Mouse (Mus musculus): ENCODE measurements around the gene Gm49673. TPM values are rescaled to one million over a fixed set of nuclear protein-coding genes. Genes with fewer than 3 reads are reported as not detected.
"Not testable (repeated sequence)": the region's sequence is repeated elsewhere in the genome, so short reads cannot be mapped to it uniquely, and the experiment has no call there.

Gm49673 gene
- polyA plus RNA-seq, 1 experiment from 2014 or later, result 0.62 TPM

- H3K4me1 ChIP-seq (replicated peaks; ENCODE audit: insufficient read depth, low read length); H3K9me3 ChIP-seq (replicated peaks; ENCODE audit: low read length); H3K9ac ChIP-seq (ENCODE audit: low read depth, low read length); H3K27ac ChIP-seq; H3K36me3 ChIP-seq (ENCODE audit: insufficient read depth, low read length); H3K4me3 ChIP-seq (replicated peaks; ENCODE audit: low read depth, low read length); H3K27me3 ChIP-seq (ENCODE audit: insufficient read depth, low read length); H3K4me2 ChIP-seq (ENCODE audit: low read length); ATAC-seq (replicated peaks; ENCODE audit: low FRiP score, low read depth): not testable (repeated sequence)
- DNase-seq (ENCODE audit: low spot score), result peak; percentile 50
- peak; percentile 63 for TF ChIP-seq CTCF (IDR thresholded peaks at IDR 0.05; ENCODE audit: low read depth)
- 18% methylated on average over 3 of the region's 3 CpGs for WGBS
These were observed 96.3 kb downstream of the Gm49673 start for GRCm38 (mm10) chr17:8051247-8051646.

GRCm38 (mm10) chr17:8050218-8050617, 97.4 kb downstream of the Gm49673 start:
- not testable (repeated sequence) for H3K27me3 ChIP-seq (ENCODE audit: insufficient read depth, low read length); ATAC-seq (replicated peaks; ENCODE audit: low FRiP score, low read depth); H3K9ac ChIP-seq (ENCODE audit: low read depth, low read length); H3K9me3 ChIP-seq (replicated peaks; ENCODE audit: low read length); H3K4me2 ChIP-seq (ENCODE audit: low read length); DNase-seq (ENCODE audit: low spot score); H3K4me3 ChIP-seq (replicated peaks; ENCODE audit: low read depth, low read length); H3K27ac ChIP-seq; H3K36me3 ChIP-seq (ENCODE audit: insufficient read depth, low read length); H3K4me1 ChIP-seq (replicated peaks; ENCODE audit: insufficient read depth, low read length)
- WGBS, result 89% methylated on average over 5 of the region's 6 CpGs

GRCm38 (mm10) chr17:8046178-8046577, 101.4 kb downstream of the Gm49673 start:
- DNase-seq (ENCODE audit: low spot score); H3K9me3 ChIP-seq (replicated peaks; ENCODE audit: low read length); H3K27me3 ChIP-seq (ENCODE audit: insufficient read depth, low read length); H3K27ac ChIP-seq; H3K9ac ChIP-seq (ENCODE audit: low read depth, low read length); H3K4me1 ChIP-seq (replicated peaks; ENCODE audit: insufficient read depth, low read length); H3K4me3 ChIP-seq (replicated peaks; ENCODE audit: low read depth, low read length); H3K4me2 ChIP-seq (ENCODE audit: low read length); H3K36me3 ChIP-seq (ENCODE audit: insufficient read depth, low read length); ATAC-seq (replicated peaks; ENCODE audit: low FRiP score, low read depth): not testable (repeated sequence)
- WGBS, result 0% methylated on average over 2 of the region's 5 CpGs
- peak; percentile 46; the same call in 1 of the 2 replicates for TF ChIP-seq CTCF (IDR thresholded peaks at IDR 0.05; ENCODE audit: low read depth)

GRCm38 (mm10) chr17:8041197-8041596, 106.4 kb downstream of the Gm49673 start:
- not testable (repeated sequence) for H3K9me3 ChIP-seq (replicated peaks; ENCODE audit: low read length); DNase-seq (ENCODE audit: low spot score); H3K4me2 ChIP-seq (ENCODE audit: low read length); ATAC-seq (replicated peaks; ENCODE audit: low FRiP score, low read depth); H3K27ac ChIP-seq; H3K9ac ChIP-seq (ENCODE audit: low read depth, low read length); H3K36me3 ChIP-seq (ENCODE audit: insufficient read depth, low read length); H3K4me3 ChIP-seq (replicated peaks; ENCODE audit: low read depth, low read length); H3K27me3 ChIP-seq (ENCODE audit: insufficient read depth, low read length); H3K4me1 ChIP-seq (replicated peaks; ENCODE audit: insufficient read depth, low read length)
- WGBS, result no CpG with 5 or more reads among the region's 5 CpGs

- not testable (repeated sequence) for H3K9me3 ChIP-seq (replicated peaks; ENCODE audit: low read length); H3K36me3 ChIP-seq (ENCODE audit: insufficient read depth, low read length); H3K27ac ChIP-seq; H3K9ac ChIP-seq (ENCODE audit: low read depth, low read length); DNase-seq (ENCODE audit: low spot score); H3K4me3 ChIP-seq (replicated peaks; ENCODE audit: low read depth, low read length); ATAC-seq (replicated peaks; ENCODE audit: low FRiP score, low read depth); H3K4me2 ChIP-seq (ENCODE audit: low read length); H3K4me1 ChIP-seq (replicated peaks; ENCODE audit: insufficient read depth, low read length); H3K27me3 ChIP-seq (ENCODE audit: insufficient read depth, low read length)
- WGBS, result no CpG with 5 or more reads among the region's 12 CpGs
These were observed 107.5 kb downstream of the Gm49673 start for GRCm38 (mm10) chr17:8039916-8040635.

GRCm38 (mm10) chr17:8036976-8037375, 110.6 kb downstream of the Gm49673 start:
- not testable (repeated sequence) for DNase-seq (ENCODE audit: low spot score); H3K4me2 ChIP-seq (ENCODE audit: low read length); ATAC-seq (replicated peaks; ENCODE audit: low FRiP score, low read depth); H3K27ac ChIP-seq; H3K27me3 ChIP-seq (ENCODE audit: insufficient read depth, low read length); H3K4me1 ChIP-seq (replicated peaks; ENCODE audit: insufficient read depth, low read length); H3K9me3 ChIP-seq (replicated peaks; ENCODE audit: low read length); H3K36me3 ChIP-seq (ENCODE audit: insufficient read depth, low read length); H3K4me3 ChIP-seq (replicated peaks; ENCODE audit: low read depth, low read length); H3K9ac ChIP-seq (ENCODE audit: low read depth, low read length)
- 57% methylated on average over 4 of the region's 6 CpGs for WGBS

Other genes with a start within 250 kb of the Gm49673 start
- 0.68 and 0.74 TPM in 2 replicates for gene Tagap, start 221.8 kb downstream of the Gm49673 start, polyA plus RNA-seq (2015; fragmentation: Nextera tagmentation; extraction: Ambion mirVana)
- gene Rsph3a, start 202.2 kb downstream of the Gm49673 start, polyA plus RNA-seq (2015; fragmentation: Nextera tagmentation; extraction: Ambion mirVana), result 60.5 and 73.0 TPM in 2 replicates
- 92.4 and 98.7 TPM in 2 replicates for gene Rnaset2a, start 309 bp upstream of the Gm49673 start, polyA plus RNA-seq (2015; fragmentation: Nextera tagmentation; extraction: Ambion mirVana)
- 28.7 and 33.1 TPM in 2 replicates for gene Fgfr1op, start 17.7 kb upstream of the Gm49673 start, polyA plus RNA-seq (2015; fragmentation: Nextera tagmentation; extraction: Ambion mirVana)
- not detected in 2 replicates for gene Ccr6, start 88.3 kb upstream of the Gm49673 start, polyA plus RNA-seq (2015; fragmentation: Nextera tagmentation; extraction: Ambion mirVana)
- 444 and 498 TPM in 2 replicates for gene Mpc1, start 135.1 kb upstream of the Gm49673 start, polyA plus RNA-seq (2015; fragmentation: Nextera tagmentation; extraction: Ambion mirVana)
- gene Sft2d1, start 163.3 kb upstream of the Gm49673 start, polyA plus RNA-seq (2015; fragmentation: Nextera tagmentation; extraction: Ambion mirVana), result 93.3 and 102 TPM in 2 replicates
- gene Prr18, start 189.7 kb upstream of the Gm49673 start, polyA plus RNA-seq (2015; fragmentation: Nextera tagmentation; extraction: Ambion mirVana), result 0.20 and 0.28 TPM in 2 replicates
- gene T2, start 208.2 kb upstream of the Gm49673 start, polyA plus RNA-seq (2015; fragmentation: Nextera tagmentation; extraction: Ambion mirVana), result 0.46 and 0.50 TPM in 2 replicates